Mouse (Mus musculus) liver, adult 2 months (tissue): ENCODE data around the gene Arl6.

Source experiments
- CTCF ChIP-seq: fragments of 200-500 bp; IDR thresholded peaks from 2 replicates; pipeline ENCODE4 v1.5.1; 2011; ENCODE audit warnings: low read depth, low read length, control low read depth
- POLR2A ChIP-seq: fragments of 200-500 bp; IDR thresholded peaks from 2 replicates; pipeline ENCODE4 v1.6.1; 2011; ENCODE audit warnings: low read length, control low read depth; ENCODE audit not compliant: insufficient read depth; ENCODE audit errors: extremely low read depth

- TF ChIP-seq CTCF (no peak), POLR2A (no peak)
These were observed 35.0 kb downstream of the Arl6 start for GRCm38 (mm10) chr16:59604078-59604781.
